Mouse (Mus musculus): ENCODE results near the gene Zfp853. TPM values are rescaled to one million over a fixed set of nuclear protein-coding genes. Genes with fewer than 3 reads are reported as not detected.

The Zfp853 gene
- total and polyA plus RNA-seq, 3 experiments = 0.21 TPM; not detected in 2

Other genes starting within 250 kb of the Zfp853 start
- gene Rnf216, start 180.6 kb downstream of the Zfp853 start, total RNA-seq (2012; rRNA removed) = 18.2 and 18.3 TPM in 2 replicates
- 15.5 and 17.6 TPM in 2 replicates for gene Rnf216, start 180.6 kb downstream of the Zfp853 start, total RNA-seq (2014; rRNA removed)
- gene Rnf216, start 180.6 kb downstream of the Zfp853 start, polyA plus RNA-seq (2012; ENCODE audit: insufficient read length, low read depth) = 30.7 and 33.2 TPM in 2 replicates
- gene Olfr718-ps1, start 146.0 kb downstream of the Zfp853 start, total RNA-seq (2012; rRNA removed) = not detected in 2 replicates
- not detected in 2 replicates for gene Olfr718-ps1, start 146.0 kb downstream of the Zfp853 start, total RNA-seq (2014; rRNA removed)
- gene Olfr718-ps1, start 146.0 kb downstream of the Zfp853 start, polyA plus RNA-seq (2012; ENCODE audit: insufficient read length, low read depth) = not detected in 2 replicates
- 3.8 and 4.3 TPM in 2 replicates for gene Rbak, start 112.8 kb downstream of the Zfp853 start, total RNA-seq (2012; rRNA removed)
- gene Rbak, start 112.8 kb downstream of the Zfp853 start, total RNA-seq (2014; rRNA removed) = 4.9 and 5.1 TPM in 2 replicates
- 6.1 and 6.9 TPM in 2 replicates for gene Rbak, start 112.8 kb downstream of the Zfp853 start, polyA plus RNA-seq (2012; ENCODE audit: insufficient read length, low read depth)
- gene Spdye4b, start 112.6 kb downstream of the Zfp853 start, total RNA-seq (2012; rRNA removed) = not detected in 2 replicates
- gene Spdye4b, start 112.6 kb downstream of the Zfp853 start, total RNA-seq (2014; rRNA removed) = not detected in 2 replicates
- gene Spdye4b, start 112.6 kb downstream of the Zfp853 start, polyA plus RNA-seq (2012; ENCODE audit: insufficient read length, low read depth) = not detected in 2 replicates
- gene Spdye4a, start 66.7 kb downstream of the Zfp853 start, total RNA-seq (2012; rRNA removed) = not detected in 2 replicates
- not detected in 2 replicates for gene Spdye4a, start 66.7 kb downstream of the Zfp853 start, total RNA-seq (2014; rRNA removed)
- not detected in 2 replicates for gene Spdye4a, start 66.7 kb downstream of the Zfp853 start, polyA plus RNA-seq (2012; ENCODE audit: insufficient read length, low read depth)
- gene Zfp12, start 58.5 kb downstream of the Zfp853 start, total RNA-seq (2012; rRNA removed) = 12.4 and 12.8 TPM in 2 replicates
- 15.9 and 18.8 TPM in 2 replicates for gene Zfp12, start 58.5 kb downstream of the Zfp853 start, total RNA-seq (2014; rRNA removed)
- 11.2 and 13.1 TPM in 2 replicates for gene Zfp12, start 58.5 kb downstream of the Zfp853 start, polyA plus RNA-seq (2012; ENCODE audit: insufficient read length, low read depth)
- 2.3 and 3.6 TPM in 2 replicates for gene Zfp316, start 23.6 kb downstream of the Zfp853 start, total RNA-seq (2012; rRNA removed)
- 0.84 and 1.1 TPM in 2 replicates for gene Zfp316, start 23.6 kb downstream of the Zfp853 start, total RNA-seq (2014; rRNA removed)
- gene Zfp316, start 23.6 kb downstream of the Zfp853 start, polyA plus RNA-seq (2012; ENCODE audit: insufficient read length, low read depth) = 2.0 and 2.1 TPM in 2 replicates
- 32.7 and 39.7 TPM in 2 replicates for gene E130309D02Rik, start 21.7 kb upstream of the Zfp853 start, total RNA-seq (2012; rRNA removed)
- 22.8 and 23.7 TPM in 2 replicates for gene E130309D02Rik, start 21.7 kb upstream of the Zfp853 start, total RNA-seq (2014; rRNA removed)
- gene E130309D02Rik, start 21.7 kb upstream of the Zfp853 start, polyA plus RNA-seq (2012; ENCODE audit: insufficient read length, low read depth) = 51.8 and 63.7 TPM in 2 replicates
- gene Zdhhc4, start 35.6 kb upstream of the Zfp853 start, total RNA-seq (2012; rRNA removed) = 16.3 and 18.7 TPM in 2 replicates
- 19.9 and 22.7 TPM in 2 replicates for gene Zdhhc4, start 35.6 kb upstream of the Zfp853 start, total RNA-seq (2014; rRNA removed)
- 39.4 and 51.5 TPM in 2 replicates for gene Zdhhc4, start 35.6 kb upstream of the Zfp853 start, polyA plus RNA-seq (2012; ENCODE audit: insufficient read length, low read depth)
- not detected in 2 replicates for gene Grid2ip, start 63.7 kb upstream of the Zfp853 start, total RNA-seq (2012; rRNA removed)
- not detected in 2 replicates for gene Grid2ip, start 63.7 kb upstream of the Zfp853 start, total RNA-seq (2014; rRNA removed)
- not detected in 2 replicates for gene Grid2ip, start 63.7 kb upstream of the Zfp853 start, polyA plus RNA-seq (2012; ENCODE audit: insufficient read length, low read depth)
- gene Kdelr2, start 110.2 kb upstream of the Zfp853 start, total RNA-seq (2012; rRNA removed) = 77.7 and 91.7 TPM in 2 replicates
- 105 and 117 TPM in 2 replicates for gene Kdelr2, start 110.2 kb upstream of the Zfp853 start, total RNA-seq (2014; rRNA removed)
- 53.2 and 75.7 TPM in 2 replicates for gene Kdelr2, start 110.2 kb upstream of the Zfp853 start, polyA plus RNA-seq (2012; ENCODE audit: insufficient read length, low read depth)
- 10.4 and 10.8 TPM in 2 replicates for gene Daglb, start 171.0 kb upstream of the Zfp853 start, total RNA-seq (2012; rRNA removed)
- gene Daglb, start 171.0 kb upstream of the Zfp853 start, total RNA-seq (2014; rRNA removed) = 11.9 and 12.1 TPM in 2 replicates
- gene Daglb, start 171.0 kb upstream of the Zfp853 start, polyA plus RNA-seq (2012; ENCODE audit: insufficient read length, low read depth) = 10.8 and 11.4 TPM in 2 replicates
- gene Rac1, start 234.4 kb upstream of the Zfp853 start, total RNA-seq (2012; rRNA removed) = 138 and 144 TPM in 2 replicates
- 199 and 201 TPM in 2 replicates for gene Rac1, start 234.4 kb upstream of the Zfp853 start, total RNA-seq (2014; rRNA removed)
- 222 and 256 TPM in 2 replicates for gene Rac1, start 234.4 kb upstream of the Zfp853 start, polyA plus RNA-seq (2012; ENCODE audit: insufficient read length, low read depth)

Data from CH12.LX (cell line).